Mouse (Mus musculus) testis, adult 2 months (tissue): ENCODE results near the gene Cfap74.

Experiments
- CTCF ChIP-seq: fragments of 200-500 bp; IDR thresholded peaks from 2 replicates; pipeline ENCODE4 v1.5.1; 2012; ENCODE audit warnings: low read depth, mild to moderate bottlenecking, inconsistent platforms, low read length, moderate library complexity; ENCODE audit not compliant: control insufficient read depth, insufficient read depth, insufficient replicate concordance
- POLR2A ChIP-seq: fragments of 200-500 bp; IDR thresholded peaks from 2 replicates; pipeline ENCODE4 v1.6.1; 2012; ENCODE audit warnings: low read depth, mild to moderate bottlenecking, inconsistent platforms, low read length, moderate library complexity; ENCODE audit not compliant: control insufficient read depth

- no peak for TF ChIP-seq CTCF
- no peak for TF ChIP-seq POLR2A
Measured at GRCm38 (mm10) chr4:155367739-155368138, 41.3 kb upstream of the Cfap74 start.
